Mouse (Mus musculus) myocyte (in vitro differentiated cells): ENCODE results near the gene Inca1. TPM values are rescaled to one million over a fixed set of nuclear protein-coding genes. Genes with fewer than 3 reads are reported as not detected.

Experiments
- H3K27me3 ChIP-seq: one replicate; pipeline ENCODE4 v1.6.1; 2011; ENCODE audit not compliant: control insufficient read depth, insufficient read depth, insufficient read length
- H3K36me3 ChIP-seq: one replicate; pipeline ENCODE4 v1.6.1; 2011; ENCODE audit not compliant: control insufficient read depth, insufficient read depth
- H3K4me2 ChIP-seq: one replicate; pipeline ENCODE4 v1.6.1; 2011; ENCODE audit warnings: low read depth, control low read depth
- H3K4me3 ChIP-seq: one replicate; pipeline ENCODE4 v1.5.1; 2011; ENCODE audit warnings: mild to moderate bottlenecking, control low read depth, moderate library complexity
- H3K79me2 ChIP-seq: one replicate; pipeline ENCODE4 v1.6.1; 2011; ENCODE audit not compliant: control insufficient read depth, insufficient read depth
- H3ac ChIP-seq: one replicate; pipeline ENCODE4 v1.6.1; 2011; ENCODE audit not compliant: control insufficient read depth, insufficient read length
- CEBPB ChIP-seq: IDR thresholded peaks from 2 replicates; pipeline ENCODE4 v1.6.1; 2011; ENCODE audit warnings: mild to moderate bottlenecking, moderate library complexity; ENCODE audit not compliant: poor library complexity, insufficient read depth, severe bottlenecking
- E2F4 ChIP-seq: IDR thresholded peaks from one replicate; pipeline ENCODE4 v1.6.1; 2011; ENCODE audit warnings: mild to moderate bottlenecking, control low read depth, moderate library complexity; ENCODE audit not compliant: insufficient read depth
- MAX ChIP-seq: IDR thresholded peaks from one replicate; pipeline ENCODE4 v1.6.1; 2011; ENCODE audit warnings: low read depth, mild to moderate bottlenecking, control low read depth
- MYOD1 ChIP-seq, 3 experiments: IDR thresholded peaks; one replicate each; pipeline ENCODE4 v1.6.1; 2011; ENCODE audit warnings: control low read depth in 2 of 3, low read depth in 2 of 3, mild to moderate bottlenecking in 2 of 3, moderate library complexity in 1 of 3; ENCODE audit not compliant: insufficient read length in 2 of 3, control insufficient read depth in 1 of 3
- MYOG ChIP-seq, 3 experiments: IDR thresholded peaks; one replicate each; pipeline ENCODE4 v1.6.1; 2011; ENCODE audit warnings: control low read depth in 2 of 3, low read depth in 2 of 3, mild to moderate bottlenecking in 2 of 3; ENCODE audit not compliant: insufficient read length in 2 of 3, control insufficient read depth in 1 of 3, insufficient read depth in 1 of 3
- POLR2A ChIP-seq: IDR thresholded peaks from one replicate; pipeline ENCODE4 v1.6.1; 2011; ENCODE audit warnings: low read depth, mild to moderate bottlenecking, control low read depth, moderate library complexity; ENCODE audit not compliant: insufficient read length
- POLR2AphosphoS2 ChIP-seq: IDR thresholded peaks from one replicate; pipeline ENCODE4 v1.6.1; 2011; ENCODE audit warnings: low read depth, control low read depth; ENCODE audit not compliant: insufficient read length
- REST ChIP-seq: IDR thresholded peaks from one replicate; pipeline ENCODE4 v1.6.1; 2011; ENCODE audit warnings: mild to moderate bottlenecking, control low read depth, moderate library complexity; ENCODE audit not compliant: insufficient read depth, insufficient read length
- SRF ChIP-seq: IDR thresholded peaks from one replicate; pipeline ENCODE4 v1.6.1; 2011; ENCODE audit warnings: low read depth; ENCODE audit not compliant: control insufficient read depth, insufficient read length
- TCF12 ChIP-seq: IDR thresholded peaks from one replicate; pipeline ENCODE4 v1.6.1; 2011; ENCODE audit warnings: mild to moderate bottlenecking, control low read depth; ENCODE audit not compliant: poor library complexity, insufficient read depth, severe bottlenecking
- TCF3 ChIP-seq: IDR thresholded peaks from one replicate; pipeline ENCODE4 v1.6.1; 2011; ENCODE audit warnings: low read depth, control low read depth; ENCODE audit not compliant: insufficient read length
- USF1 ChIP-seq: IDR thresholded peaks from one replicate; pipeline ENCODE4 v1.6.1; 2011; ENCODE audit warnings: low read depth, mild to moderate bottlenecking, control low read depth, moderate library complexity
- polyA plus RNA-seq: library from polyadenylated mRNA; unstranded; fragments of >200 nt; fragmentation: generic; extraction: Trizol; gene quantifications from one replicate; pipeline ENCODE4 v1.2.1, GENCODE M21; 2012; ENCODE audit warnings: missing spikeins

Inca1 gene
- polyA plus RNA-seq, 1 experiment, result 1.1 TPM

DNA sequence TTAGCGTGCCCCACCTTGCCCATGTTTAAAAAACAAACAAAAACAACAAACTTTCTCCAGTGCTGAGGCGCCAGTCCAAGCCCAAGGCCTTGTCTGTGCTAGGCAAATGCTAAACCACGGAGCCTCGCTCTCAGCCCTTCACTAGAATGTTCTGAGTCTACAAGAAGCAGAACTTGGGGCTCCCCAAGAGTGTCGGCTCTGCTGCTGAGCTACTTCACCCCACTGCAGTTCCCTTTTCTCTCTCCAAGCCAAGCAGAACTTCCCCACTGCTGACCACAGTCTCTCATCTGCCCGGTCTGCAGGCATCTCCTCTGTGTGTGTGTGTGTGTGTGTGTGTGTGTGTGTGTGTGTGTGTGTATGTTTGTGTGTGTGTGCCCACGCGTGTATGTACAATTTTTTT, 20.1 kb downstream of the Inca1 start:
- Histone ChIP-seq H3K4me2 (no peak overlapping the region), H3K79me2 (no peaks in the 10 kb centered on the region), H3ac (no peak overlapping the region), H3K36me3 (peaks cover 9% of the 10 kb centered on the region), H3K27me3 (no peaks in the 10 kb centered on the region), H3K4me3 (no peak overlapping the region)
- TF ChIP-seq POLR2AphosphoS2 (no peak), CEBPB (no peak), POLR2A (no peak), MAX (no peak), TCF3 (no peak), E2F4 (no peak), USF1 (no peak), TCF12 (no peak), REST (no peak), SRF (no peak), MYOG (IDR thresholded peaks at IDR 0.05; ENCODE audit: control insufficient read depth in 1 of 3, insufficient read depth in 1 of 3, insufficient read length in 2 of 3, low read depth in 2 of 3) (no peak), MYOD1 (IDR thresholded peaks at IDR 0.05; ENCODE audit: control insufficient read depth in 1 of 3, insufficient read length in 2 of 3, low read depth in 2 of 3) (no peak)

DNA sequence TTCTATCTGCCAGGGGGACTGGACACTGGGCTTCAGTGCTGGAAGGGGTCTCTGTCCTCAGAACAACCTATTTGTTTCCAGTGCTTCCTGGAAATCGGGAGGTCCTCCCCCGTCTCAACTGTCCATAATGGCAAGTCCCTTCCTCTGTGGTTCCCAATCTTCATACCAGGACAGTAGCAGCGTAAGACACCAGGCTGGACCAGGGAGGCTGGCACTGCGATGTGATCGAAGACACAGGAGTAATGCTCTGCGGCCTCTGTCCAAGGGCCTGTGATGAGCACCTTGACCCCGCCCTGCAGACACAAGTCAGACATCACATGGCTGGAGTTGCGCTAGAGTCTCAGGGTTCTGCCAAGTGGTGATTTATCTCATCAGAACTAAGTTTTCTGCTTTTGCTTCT, 20.6 kb downstream of the Inca1 start:
- TF ChIP-seq REST (no peak), POLR2A (no peak), CEBPB (no peak), SRF (no peak), TCF3 (no peak), TCF12 (no peak), USF1 (no peak), MAX (no peak), POLR2AphosphoS2 (no peak)
- Histone ChIP-seq H3K4me3 (no peak overlapping the region), H3K4me2 (no peak overlapping the region), H3K27me3 (no peaks in the 10 kb centered on the region), H3ac (no peak overlapping the region), H3K79me2 (no peaks in the 10 kb centered on the region), H3K36me3 (peaks cover 9% of the 10 kb centered on the region)

DNA sequence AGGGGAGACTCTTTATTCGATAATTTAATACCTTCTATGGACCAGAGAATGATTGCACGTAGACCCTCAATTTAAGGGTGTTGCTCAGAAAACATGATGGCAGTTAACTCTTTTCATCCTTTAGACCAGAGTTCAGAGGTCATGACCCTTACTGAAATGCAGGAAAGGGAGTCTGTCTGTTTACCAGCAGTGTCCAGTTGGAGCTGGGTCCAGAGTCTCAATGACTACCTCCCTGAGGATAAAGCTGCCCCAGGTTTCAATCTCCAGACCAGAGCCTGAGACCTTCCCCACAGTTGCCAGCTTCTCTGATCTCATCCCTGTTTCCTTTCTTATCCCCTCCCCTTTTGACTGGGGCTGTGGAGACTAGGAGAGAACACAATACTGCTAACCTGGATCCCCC, 21.4 kb downstream of the Inca1 start:
- TF ChIP-seq POLR2AphosphoS2 (no peak), REST (no peak), MYOG (IDR thresholded peaks at IDR 0.05; ENCODE audit: control insufficient read depth in 1 of 3, insufficient read depth in 1 of 3, insufficient read length in 2 of 3, low read depth in 2 of 3) (no peak), USF1 (no peak), MAX (no peak), SRF (no peak), TCF12 (no peak), TCF3 (no peak), POLR2A (no peak), MYOD1 (IDR thresholded peaks at IDR 0.05; ENCODE audit: control insufficient read depth in 1 of 3, insufficient read length in 2 of 3, low read depth in 2 of 3) (no peak), CEBPB (no peak), E2F4 (no peak)
- H3K27me3 ChIP-seq, result no peaks in the 10 kb centered on the region
- H3K79me2 ChIP-seq, result no peaks in the 10 kb centered on the region
- peaks cover 9% of the 10 kb centered on the region for H3K36me3 ChIP-seq
- no peak overlapping the region for H3ac ChIP-seq
- no peak overlapping the region for H3K4me2 ChIP-seq
- no peak overlapping the region for H3K4me3 ChIP-seq

DNA sequence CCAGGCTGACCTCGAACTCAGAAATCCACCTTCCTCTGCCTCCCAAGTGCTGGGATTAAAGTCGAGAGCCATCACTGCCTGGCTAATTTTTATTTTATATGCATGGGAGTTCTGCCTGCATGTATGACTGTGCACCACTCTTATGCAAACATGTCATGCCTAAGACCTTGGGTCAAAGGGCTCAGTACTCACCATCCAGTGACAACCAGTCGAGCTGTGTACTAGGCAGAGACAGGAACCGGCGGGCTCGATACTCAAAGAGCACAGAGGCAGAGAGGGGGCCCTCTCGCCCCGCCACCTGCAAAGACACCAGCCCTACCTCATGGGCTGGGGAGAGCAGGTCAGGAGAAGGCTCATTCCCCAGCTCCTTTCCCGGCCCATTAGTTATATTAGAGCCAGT, 21.9 kb downstream of the Inca1 start:
- H3K79me2 ChIP-seq, result no peaks in the 10 kb centered on the region
- H3K27me3 ChIP-seq, result no peaks in the 10 kb centered on the region

DNA sequence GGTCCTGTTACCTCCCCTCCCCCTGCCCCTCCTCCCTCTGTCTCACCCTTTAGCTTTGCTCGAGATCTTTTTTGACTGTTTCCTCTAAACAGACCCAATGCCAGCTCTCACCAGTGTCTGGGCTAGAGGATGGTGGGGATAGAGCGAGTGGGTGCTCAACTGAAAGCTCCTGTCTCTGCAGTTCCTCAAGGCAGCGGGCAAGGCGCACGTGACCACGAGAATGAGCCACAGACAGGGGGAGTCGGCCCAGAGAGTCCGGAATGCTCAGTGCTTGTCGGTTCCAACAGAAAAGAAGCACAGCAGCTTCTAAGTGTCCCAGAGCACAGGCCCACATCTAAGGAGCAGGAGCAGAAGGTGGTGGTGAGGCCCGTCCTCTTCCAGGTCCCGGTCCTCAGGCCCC, 25.5 kb downstream of the Inca1 start:
- Histone ChIP-seq H3K4me2 (no peak overlapping the region), H3K36me3 (peaks cover 6% of the 10 kb centered on the region)

More for the DNA sequence above, 21.9 kb downstream of the Inca1 start:
- TF ChIP-seq E2F4, result no peak
- no peak for TF ChIP-seq USF1
- no peak for TF ChIP-seq CEBPB
- TF ChIP-seq MAX, result no peak
- no peak for TF ChIP-seq SRF
- TF ChIP-seq MYOG (IDR thresholded peaks at IDR 0.05; ENCODE audit: control insufficient read depth in 1 of 3, insufficient read depth in 1 of 3, insufficient read length in 2 of 3, low read depth in 2 of 3), result no peak
- TF ChIP-seq POLR2A, result no peak
- TF ChIP-seq MYOD1 (IDR thresholded peaks at IDR 0.05; ENCODE audit: control insufficient read depth in 1 of 3, insufficient read length in 2 of 3, low read depth in 2 of 3), result no peak
- no peak for TF ChIP-seq POLR2AphosphoS2
- no peak for TF ChIP-seq REST
- TF ChIP-seq TCF12, result no peak
- no peak for TF ChIP-seq TCF3
- Histone ChIP-seq H3ac (no peak overlapping the region), H3K36me3 (peaks cover 9% of the 10 kb centered on the region), H3K4me3 (no peak overlapping the region), H3K4me2 (no peak overlapping the region)

More for the DNA sequence above, 25.5 kb downstream of the Inca1 start:
- no peaks in the 10 kb centered on the region for H3K79me2 ChIP-seq
- H3K4me3 ChIP-seq, result no peak overlapping the region
- TF ChIP-seq MAX (no peak), TCF3 (no peak), MYOD1 (IDR thresholded peaks at IDR 0.05; ENCODE audit: control insufficient read depth in 1 of 3, insufficient read length in 2 of 3, low read depth in 2 of 3) (no peak), CEBPB (no peak), POLR2AphosphoS2 (no peak), SRF (no peak), REST (no peak), POLR2A (no peak), TCF12 (no peak)
- no peaks in the 10 kb centered on the region for H3K27me3 ChIP-seq
- H3ac ChIP-seq, result no peak overlapping the region
